Mouse (Mus musculus): Measurements from ENCODE around the gene Ralgapa2. TPM values are rescaled to one million over a fixed set of nuclear protein-coding genes. Genes with fewer than 3 reads are reported as not detected.
A peak's percentile ranks its signal among the peaks of the same experiment; 100 is the strongest.

The Ralgapa2 gene
- total and polyA plus RNA-seq, 3 experiments: 9.2 to 9.6 TPM; not detected in 1

- H3K9me3 ChIP-seq (replicated peaks; ENCODE audit: insufficient read depth, low read length): no peaks in the 10 kb centered on the region
- no peak overlapping the region for H3K27ac ChIP-seq (ENCODE audit: control insufficient read depth, low read depth, low read length)
- DNase-seq (ENCODE audit: low read depth, low spot score): no peak
- H3K9ac ChIP-seq (ENCODE audit: control insufficient read depth, low read depth, low read length, poor library complexity, severe bottlenecking): no peak overlapping the region
- H3K79me2 ChIP-seq (ENCODE audit: control insufficient read depth, insufficient read depth, low read length, poor library complexity): no peaks in the 10 kb centered on the region
- H3K4me1 ChIP-seq (ENCODE audit: control insufficient read depth in 1 of 2, insufficient read depth in 2 of 2, low read length in 2 of 2): peaks cover 11 to 41% of the 10 kb centered on the region in 2 experiments
- H3K27me3 ChIP-seq (ENCODE audit: control insufficient read depth in 1 of 2, insufficient read depth in 2 of 2, low read length in 2 of 2): no peaks in the 10 kb centered on the region
- peaks cover 0 to 34% of the 10 kb centered on the region in 2 experiments; a peak in 2 of 4 replicates for H3K36me3 ChIP-seq (ENCODE audit: control insufficient read depth in 1 of 2, insufficient read depth in 2 of 2, low read length in 2 of 2)
- no peak overlapping the region for H3K4me3 ChIP-seq (ENCODE audit: control insufficient read depth in 1 of 2, insufficient read depth in 1 of 2, low read depth in 2 of 2, low read length in 2 of 2)
- TF ChIP-seq ZMIZ1 (IDR thresholded peaks at IDR 0.05; ENCODE audit: low read depth, low read length) (no peak), TAL1 (IDR thresholded peaks at IDR 0.05; ENCODE audit: low read length) (no peak), JUND (IDR thresholded peaks at IDR 0.05; ENCODE audit: low read depth, low read length) (no peak), NELFE (IDR thresholded peaks at IDR 0.05; ENCODE audit: low read depth, low read length) (no peak), HCFC1 (IDR thresholded peaks at IDR 0.05; ENCODE audit: low read depth, low read length) (no peak), CHD1 (IDR thresholded peaks at IDR 0.05; ENCODE audit: low read depth, low read length) (no peak), MYC (IDR thresholded peaks at IDR 0.05; ENCODE audit: low read depth, low read length) (no peak)
Measured at GRCm38 (mm10) chr2:146532493-146532892, 20.3 kb upstream of the Ralgapa2 start.

GRCm38 (mm10) chr2:146525483-146525882, 13.3 kb upstream of the Ralgapa2 start:
- no peak overlapping the region for H3K27ac ChIP-seq (ENCODE audit: control insufficient read depth, low read depth, low read length)
- no peaks in the 10 kb centered on the region for H3K79me2 ChIP-seq (ENCODE audit: control insufficient read depth, insufficient read depth, low read length, poor library complexity)
- H3K9ac ChIP-seq (ENCODE audit: control insufficient read depth, low read depth, low read length, poor library complexity, severe bottlenecking): no peak overlapping the region
- DNase-seq (ENCODE audit: low read depth, low spot score): peak; percentile 33
- H3K36me3 ChIP-seq (ENCODE audit: control insufficient read depth in 1 of 2, insufficient read depth in 2 of 2, low read length in 2 of 2): peaks cover 0 to 5% of the 10 kb centered on the region in 2 experiments; a peak in 2 of 4 replicates
- H3K27me3 ChIP-seq (ENCODE audit: control insufficient read depth in 1 of 2, insufficient read depth in 2 of 2, low read length in 2 of 2): no peaks in the 10 kb centered on the region
- peaks cover 4 to 8% of the 10 kb centered on the region in 2 experiments; a peak in 3 of 4 replicates for H3K4me1 ChIP-seq (ENCODE audit: control insufficient read depth in 1 of 2, insufficient read depth in 2 of 2, low read length in 2 of 2)
- no peak overlapping the region for H3K4me3 ChIP-seq (ENCODE audit: control insufficient read depth in 1 of 2, insufficient read depth in 1 of 2, low read depth in 2 of 2, low read length in 2 of 2)
- H3K9me3 ChIP-seq (replicated peaks; ENCODE audit: insufficient read depth, low read length): no peaks in the 10 kb centered on the region
- TF ChIP-seq CHD2 (IDR thresholded peaks at IDR 0.05; ENCODE audit: low read length): no peak
- TF ChIP-seq SMC3 (IDR thresholded peaks at IDR 0.05; ENCODE audit: low read depth, low read length): no peak
- no peak for TF ChIP-seq BHLHE40 (IDR thresholded peaks at IDR 0.05; ENCODE audit: borderline replicate concordance, low read depth, low read length)
- no peak for TF ChIP-seq KAT2A (conservative IDR thresholded peaks at IDR 0.05; ENCODE audit: low read depth, low read length)
- no peak for TF ChIP-seq HCFC1 (IDR thresholded peaks at IDR 0.05; ENCODE audit: low read depth, low read length)
- TF ChIP-seq ETS1 (IDR thresholded peaks at IDR 0.05; ENCODE audit: low read depth, low read length): peak; percentile 49; the same call in 1 of the 2 replicates
- no peak for TF ChIP-seq CTCF (IDR thresholded peaks at IDR 0.05 in 2 of 3, conservative IDR thresholded peaks at IDR 0.05 in 1 of 3; ENCODE audit: control insufficient read depth in 1 of 3, insufficient read depth in 1 of 3, low read depth in 2 of 3, low read length in 3 of 3, poor library complexity in 1 of 3, severe bottlenecking in 1 of 3)
- no peak for TF ChIP-seq TCF12 (IDR thresholded peaks at IDR 0.05; ENCODE audit: low read depth, low read length)
- TF ChIP-seq MAX (IDR thresholded peaks at IDR 0.05; ENCODE audit: low read length): no peak
- no peak for TF ChIP-seq NELFE (IDR thresholded peaks at IDR 0.05; ENCODE audit: low read depth, low read length)
- TF ChIP-seq UBTF (IDR thresholded peaks at IDR 0.05; ENCODE audit: borderline replicate concordance, insufficient read depth, low read depth, low read length): no peak
- TF ChIP-seq MAZ (IDR thresholded peaks at IDR 0.05; ENCODE audit: low read depth, low read length): no peak
- TF ChIP-seq MEF2A (IDR thresholded peaks at IDR 0.05; ENCODE audit: extremely low read depth, insufficient replicate concordance, low read depth, low read length, poor library complexity, severe bottlenecking): no peak
- no peak for TF ChIP-seq POLR2AphosphoS2 (IDR thresholded peaks at IDR 0.05; ENCODE audit: low read length)
- no peak for TF ChIP-seq RAD21 (IDR thresholded peaks at IDR 0.05; ENCODE audit: low read depth, low read length)
- TF ChIP-seq ZNF384 (IDR thresholded peaks at IDR 0.05; ENCODE audit: low read depth, low read length): peak; percentile 95
- TF ChIP-seq SIN3A (IDR thresholded peaks at IDR 0.05; ENCODE audit: low read length): peak; percentile 33; the same call in 1 of the 2 replicates
- no peak for TF ChIP-seq MXI1 (IDR thresholded peaks at IDR 0.05; ENCODE audit: low read depth, low read length)
- peak; percentile 71; the same call in 1 of the 2 replicates for TF ChIP-seq JUND (IDR thresholded peaks at IDR 0.05; ENCODE audit: low read depth, low read length)
- TF ChIP-seq POLR2AphosphoS5 (IDR thresholded peaks at IDR 0.05; ENCODE audit: borderline replicate concordance, low read depth, low read length): no peak
- TF ChIP-seq ZC3H11A (IDR thresholded peaks at IDR 0.05; ENCODE audit: low read depth, low read length): no peak
- TF ChIP-seq GATA1 (IDR thresholded peaks at IDR 0.05; ENCODE audit: low read depth, low read length): no peak
- no peak for TF ChIP-seq MYB (IDR thresholded peaks at IDR 0.05; ENCODE audit: low read depth, low read length)
- TF ChIP-seq ZMIZ1 (IDR thresholded peaks at IDR 0.05; ENCODE audit: low read depth, low read length): no peak
- no peak for TF ChIP-seq USF1 (IDR thresholded peaks at IDR 0.05; ENCODE audit: low read depth, low read length)
- no peak for TF ChIP-seq USF2 (IDR thresholded peaks at IDR 0.05; ENCODE audit: borderline replicate concordance in 1 of 2, insufficient read depth in 1 of 2, low read depth in 1 of 2, low read length in 2 of 2)
- no peak for TF ChIP-seq E2F4 (IDR thresholded peaks at IDR 0.05; ENCODE audit: borderline replicate concordance, low read depth, low read length)
- TF ChIP-seq NRF1 (IDR thresholded peaks at IDR 0.05; ENCODE audit: insufficient read depth, low read depth, low read length, poor library complexity, severe bottlenecking): no peak
